In the genomic region with DNA sequence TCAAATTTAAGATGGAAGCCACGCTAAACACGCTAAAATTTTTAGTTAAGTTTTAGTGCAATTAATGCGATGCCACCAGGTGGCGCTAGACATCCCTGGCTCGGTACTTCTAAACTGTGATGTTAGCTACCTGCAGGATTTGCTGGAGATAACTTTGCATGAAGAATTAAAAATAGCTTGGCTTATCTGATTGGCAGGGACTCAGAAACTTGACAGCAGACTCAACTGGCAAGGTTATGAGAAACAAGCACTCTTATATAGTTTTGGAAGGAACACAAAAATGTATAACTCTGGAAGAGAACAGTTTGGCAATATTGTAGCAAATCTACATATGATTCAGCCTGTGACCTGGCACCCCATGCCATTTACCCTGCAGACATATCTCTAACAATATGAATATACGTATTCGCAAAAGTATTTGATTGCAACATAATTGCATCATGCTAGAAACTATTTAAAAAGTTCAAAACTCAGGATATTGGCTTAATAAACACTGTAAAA, we compare ENCODE assay signal across 8 mouse cellular contexts. TPM values are rescaled to one million over a fixed set of nuclear protein-coding genes. Genes with fewer than 3 reads are reported as not detected.
DNase-seq lines count a peak whose midpoint lies in the region; ATAC-seq and TF ChIP-seq lines count a peak whose summit lies in the region.

No protein-coding gene starts in this region.

- peak; percentile 63 to 89 (median 74) for TF ChIP-seq CTCF in MEL (IDR thresholded peaks at IDR 0.05 in 2 of 3, conservative IDR thresholded peaks at IDR 0.05 in 1 of 3; ENCODE audit: control insufficient read depth in 1 of 3, insufficient read depth in 1 of 3, low read depth in 2 of 3, low read length in 3 of 3, poor library complexity in 1 of 3, severe bottlenecking in 1 of 3)
- TF ChIP-seq CTCF in lung, embryonic 14.5 days (IDR thresholded peaks at IDR 0.05; ENCODE audit: low read depth) = peak; percentile 84

- H3K9ac ChIP-seq in forebrain, embryonic 12.5 days = no peak overlapping the region
- H3K9ac ChIP-seq in forebrain, embryonic 16.5 days (replicated peaks; ENCODE audit: low read depth, low read length) = no peak overlapping the region
- H3K9ac ChIP-seq in MEL (ENCODE audit: control insufficient read depth, low read depth, low read length, poor library complexity, severe bottlenecking) = peak overlapping the region; percentile 43; the same call in 1 of the 2 replicates
- no peak overlapping the region for H3K9ac ChIP-seq in kidney, embryonic 16.5 days (replicated peaks; ENCODE audit: low read length)
- no peak overlapping the region for H3K9ac ChIP-seq in lung, embryonic 14.5 days

- no peak; a peak in 1 of 4 replicates for TF ChIP-seq EP300 in MEL (IDR thresholded peaks at IDR 0.05; ENCODE audit: low read depth in 1 of 2, low read length in 2 of 2)

- H3K27ac ChIP-seq in forebrain, embryonic 12.5 days = no peak overlapping the region
- no peak overlapping the region for H3K27ac ChIP-seq in forebrain, embryonic 16.5 days (ENCODE audit: low read length)
- H3K27ac ChIP-seq in MEL (ENCODE audit: control insufficient read depth, low read depth, low read length) = peak overlapping the region; percentile 44; the same call in 1 of the 2 replicates
- no peak overlapping the region for H3K27ac ChIP-seq in kidney, embryonic 16.5 days (ENCODE audit: low read length)
- no peak overlapping the region for H3K27ac ChIP-seq in lung, embryonic 14.5 days (ENCODE audit: low read depth)

- 31% methylated on average over 7 of the region's 7 CpGs for WGBS in forebrain, embryonic 12.5 days
- WGBS in forebrain, embryonic 16.5 days = 31% methylated on average over 7 of the region's 7 CpGs
- WGBS in kidney, embryonic 16.5 days = 33% methylated on average over 7 of the region's 7 CpGs
- 27% methylated on average over 7 of the region's 7 CpGs for WGBS in lung, embryonic 14.5 days

- no peak for ATAC-seq in forebrain, embryonic 12.5 days (ENCODE audit: low FRiP score)
- no peak for ATAC-seq in forebrain, embryonic 16.5 days
- 0 out of 2 replicates have a peak, but pooled peaks have one; percentile 6 for ATAC-seq in kidney, embryonic 16.5 days (ENCODE audit: low FRiP score, low TSS enrichment)
- no peak for ATAC-seq in lung, embryonic 14.5 days (ENCODE audit: insufficient read depth)

- no peak overlapping the region for H3K4me3 ChIP-seq in forebrain, embryonic 12.5 days (replicated peaks)
- no peak overlapping the region for H3K4me3 ChIP-seq in forebrain, embryonic 16.5 days (replicated peaks; ENCODE audit: low read length)
- peak overlapping the region; percentile 29 to 47; a peak in 3 of 4 replicates for H3K4me3 ChIP-seq in MEL (ENCODE audit: control insufficient read depth in 1 of 2, insufficient read depth in 1 of 2, low read depth in 2 of 2, low read length in 2 of 2)
- no peak overlapping the region for H3K4me3 ChIP-seq in kidney, embryonic 16.5 days (ENCODE audit: low read length)
- no peak overlapping the region for H3K4me3 ChIP-seq in lung, embryonic 14.5 days (ENCODE audit: low read depth, low read length)

- peak; percentile 85 for DNase-seq in MEL (ENCODE audit: low read depth, low spot score)
- DNase-seq in cerebellum, adult 9-10 months = peak; percentile 48
- DNase-seq in heart, adult 18-20 months = peak; percentile 40 to 75
- DNase-seq in lung, embryonic 14.5 days = peak; percentile 85
- DNase-seq in right cerebral cortex, postnatal 4 days = peak; percentile 68

- no peaks in the 10 kb centered on the region for H3K79me2 ChIP-seq in MEL (ENCODE audit: control insufficient read depth, insufficient read depth, low read length, poor library complexity)

- peak; percentile 26 for TF ChIP-seq RAD21 in MEL (IDR thresholded peaks at IDR 0.05; ENCODE audit: low read depth, low read length)

- H3K9me3 ChIP-seq in forebrain, embryonic 12.5 days = no peaks in the 10 kb centered on the region
- no peaks in the 10 kb centered on the region for H3K9me3 ChIP-seq in forebrain, embryonic 16.5 days (ENCODE audit: control insufficient read depth, low read length)
- no peaks in the 10 kb centered on the region for H3K9me3 ChIP-seq in MEL (replicated peaks; ENCODE audit: insufficient read depth, low read length)
- H3K9me3 ChIP-seq in kidney, embryonic 16.5 days (ENCODE audit: low read length) = no peaks in the 10 kb centered on the region
- H3K9me3 ChIP-seq in lung, embryonic 14.5 days (ENCODE audit: low read depth, low read length) = no peaks in the 10 kb centered on the region

- H3K36me3 ChIP-seq in forebrain, embryonic 12.5 days (replicated peaks) = no peaks in the 10 kb centered on the region
- no peaks in the 10 kb centered on the region for H3K36me3 ChIP-seq in forebrain, embryonic 16.5 days (ENCODE audit: control insufficient read depth, insufficient read depth)
- peaks cover 0 to 28% of the 10 kb centered on the region in 2 experiments; a peak in 2 of 4 replicates for H3K36me3 ChIP-seq in MEL (ENCODE audit: control insufficient read depth in 1 of 2, insufficient read depth in 2 of 2, low read length in 2 of 2)
- H3K36me3 ChIP-seq in kidney, embryonic 16.5 days (ENCODE audit: insufficient read depth, low read length) = peaks cover 1% of the 10 kb centered on the region; the same call in 1 of the 2 replicates
- H3K36me3 ChIP-seq in lung, embryonic 14.5 days (ENCODE audit: insufficient read depth) = no peaks in the 10 kb centered on the region

- H3K4me1 ChIP-seq in forebrain, embryonic 12.5 days = no peaks in the 10 kb centered on the region
- no peaks in the 10 kb centered on the region for H3K4me1 ChIP-seq in forebrain, embryonic 16.5 days (replicated peaks; ENCODE audit: control insufficient read depth, insufficient read depth, low read length)
- peaks cover 14 to 34% of the 10 kb centered on the region in 2 experiments for H3K4me1 ChIP-seq in MEL (ENCODE audit: control insufficient read depth in 1 of 2, insufficient read depth in 2 of 2, low read length in 2 of 2)
- no peaks in the 10 kb centered on the region for H3K4me1 ChIP-seq in kidney, embryonic 16.5 days (ENCODE audit: insufficient read depth, low read length)
- no peaks in the 10 kb centered on the region for H3K4me1 ChIP-seq in lung, embryonic 14.5 days (ENCODE audit: insufficient read depth)

- no peak for TF ChIP-seq POLR2A in MEL (IDR thresholded peaks at IDR 0.05; ENCODE audit: control insufficient read depth in 1 of 2, insufficient read depth in 1 of 2, low read depth in 1 of 2, low read length in 2 of 2, poor library complexity in 1 of 2)

- peak overlapping the region; percentile 24; the same call in 1 of the 2 replicates for H3K4me2 ChIP-seq in forebrain, embryonic 12.5 days
- no peak overlapping the region for H3K4me2 ChIP-seq in forebrain, embryonic 16.5 days (ENCODE audit: low read length)
- peak overlapping the region; percentile 29 for H3K4me2 ChIP-seq in kidney, embryonic 16.5 days (replicated peaks; ENCODE audit: low read depth, low read length)
- no peak overlapping the region for H3K4me2 ChIP-seq in lung, embryonic 14.5 days

- H3K27me3 ChIP-seq in forebrain, embryonic 12.5 days = no peaks in the 10 kb centered on the region
- H3K27me3 ChIP-seq in forebrain, embryonic 16.5 days (replicated peaks; ENCODE audit: control insufficient read depth, insufficient read depth, low read length) = no peaks in the 10 kb centered on the region
- no peaks in the 10 kb centered on the region for H3K27me3 ChIP-seq in MEL (ENCODE audit: control insufficient read depth in 1 of 2, insufficient read depth in 2 of 2, low read length in 2 of 2)
- no peaks in the 10 kb centered on the region for H3K27me3 ChIP-seq in kidney, embryonic 16.5 days (ENCODE audit: insufficient read depth, low read length)
- no peaks in the 10 kb centered on the region for H3K27me3 ChIP-seq in lung, embryonic 14.5 days (ENCODE audit: insufficient read depth, low read length)

RNA-seq across cellular contexts. Expression of gene Alyref2, which starts 32.9 kb away (rescaled TPM):
- 17.1 and 20.2 TPM in 2 replicates for polyA plus RNA-seq in forebrain, embryonic 12.5 days (2016; fragmentation: Nextera tagmentation; extraction: Ambion mirVana)
- 32.6 and 33.2 TPM in 2 replicates for polyA plus RNA-seq in forebrain, embryonic 16.5 days (2015; fragmentation: Nextera tagmentation; extraction: Ambion mirVana)
- 4.6 and 5.5 TPM in 2 replicates for total RNA-seq in MEL (2012; rRNA removed)
- 1 to 10 TPM in 1 of 2 experiments, not detected in 1; 8.8 TPM for polyA plus RNA-seq in MEL (2012; ENCODE audit: insufficient read depth in 1 of 2, insufficient read length in 2 of 2, low read depth in 1 of 2, low replicate concordance in 2 of 2, missing spikeins in 1 of 2)
- 1 to 10 TPM; 1.6 to 2.6 TPM for total RNA-seq in heart, adult 18-20 months (2021)
- polyA plus RNA-seq in kidney, embryonic 16.5 days (2015; fragmentation: Nextera tagmentation; extraction: Ambion mirVana) = 13.0 and 13.4 TPM in 2 replicates
- polyA plus RNA-seq in lung, embryonic 14.5 days (2014; fragmentation: Nextera tagmentation; extraction: Ambion mirVana) = 10.1 and 11.0 TPM in 2 replicates

RNA-seq across cellular contexts. Expression of gene F11r, which starts 33.1 kb away (rescaled TPM):
- 11.1 and 11.4 TPM in 2 replicates for polyA plus RNA-seq in forebrain, embryonic 12.5 days (2016; fragmentation: Nextera tagmentation; extraction: Ambion mirVana)
- 7.8 and 10.2 TPM in 2 replicates for polyA plus RNA-seq in forebrain, embryonic 16.5 days (2015; fragmentation: Nextera tagmentation; extraction: Ambion mirVana)
- 0.31 and 0.42 TPM in 2 replicates for total RNA-seq in MEL (2012; rRNA removed)
- 1 to 10 TPM in 1 of 2 experiments, not detected in 1; 1.8 TPM for polyA plus RNA-seq in MEL (2012; ENCODE audit: insufficient read depth in 1 of 2, insufficient read length in 2 of 2, low read depth in 1 of 2, low replicate concordance in 2 of 2, missing spikeins in 1 of 2)
- 10 to 100 TPM; 33.3 to 34.1 TPM for total RNA-seq in heart, adult 18-20 months (2021)
- polyA plus RNA-seq in kidney, embryonic 16.5 days (2015; fragmentation: Nextera tagmentation; extraction: Ambion mirVana) = 156 and 167 TPM in 2 replicates
- polyA plus RNA-seq in lung, embryonic 14.5 days (2014; fragmentation: Nextera tagmentation; extraction: Ambion mirVana) = 83.6 and 91.3 TPM in 2 replicates

RNA-seq across cellular contexts. Expression of gene Tstd1, which starts 51.7 kb away (rescaled TPM):
- polyA plus RNA-seq in forebrain, embryonic 12.5 days (2016; fragmentation: Nextera tagmentation; extraction: Ambion mirVana) = 9.0 and 11.0 TPM in 2 replicates
- 10.1 and 11.4 TPM in 2 replicates for polyA plus RNA-seq in forebrain, embryonic 16.5 days (2015; fragmentation: Nextera tagmentation; extraction: Ambion mirVana)
- total RNA-seq in MEL (2012; rRNA removed) = 0.49 and 0.50 TPM in 2 replicates
- 1 to 10 TPM in 1 of 2 experiments, not detected in 1; 1.4 TPM for polyA plus RNA-seq in MEL (2012; ENCODE audit: insufficient read depth in 1 of 2, insufficient read length in 2 of 2, low read depth in 1 of 2, low replicate concordance in 2 of 2, missing spikeins in 1 of 2)
- 1 to 10 TPM in 1 of 2 experiments, not detected in 1; 1.6 TPM for total RNA-seq in heart, adult 18-20 months (2021)
- 6.6 and 7.0 TPM in 2 replicates for polyA plus RNA-seq in kidney, embryonic 16.5 days (2015; fragmentation: Nextera tagmentation; extraction: Ambion mirVana)
- 2.0 and 3.4 TPM in 2 replicates for polyA plus RNA-seq in lung, embryonic 14.5 days (2014; fragmentation: Nextera tagmentation; extraction: Ambion mirVana)

RNA-seq across cellular contexts. Expression of gene Usf1, which starts 59.3 kb away (rescaled TPM):
- polyA plus RNA-seq in forebrain, embryonic 12.5 days (2016; fragmentation: Nextera tagmentation; extraction: Ambion mirVana) = 175 and 190 TPM in 2 replicates
- 207 and 226 TPM in 2 replicates for polyA plus RNA-seq in forebrain, embryonic 16.5 days (2015; fragmentation: Nextera tagmentation; extraction: Ambion mirVana)
- total RNA-seq in MEL (2012; rRNA removed) = 50.0 and 56.0 TPM in 2 replicates
- polyA plus RNA-seq in MEL (2012; ENCODE audit: insufficient read depth in 1 of 2, insufficient read length in 2 of 2, low read depth in 1 of 2, low replicate concordance in 2 of 2, missing spikeins in 1 of 2) = 10 to 100 TPM in 1 of 2 experiments, not detected in 1; 55.0 TPM
- 10 to 100 TPM; 40.1 to 42.5 TPM for total RNA-seq in heart, adult 18-20 months (2021)
- polyA plus RNA-seq in kidney, embryonic 16.5 days (2015; fragmentation: Nextera tagmentation; extraction: Ambion mirVana) = 84.8 and 90.9 TPM in 2 replicates
- polyA plus RNA-seq in lung, embryonic 14.5 days (2014; fragmentation: Nextera tagmentation; extraction: Ambion mirVana) = 81.0 and 81.9 TPM in 2 replicates

Comparison
In these comparisons a context has a peak if more than half of its experiments do, and no peak if none do; other contexts are left out.
1. H3K4me2 ChIP-seq: peak in forebrain, embryonic 12.5 days (single experiment) and kidney, embryonic 16.5 days (single experiment); none in forebrain, embryonic 16.5 days (single experiment) and lung, embryonic 14.5 days (single experiment).
2. H3K4me3 ChIP-seq: peak in MEL (2 of 2); none in forebrain, embryonic 12.5 days (single experiment), forebrain, embryonic 16.5 days (single experiment), kidney, embryonic 16.5 days (single experiment) and lung, embryonic 14.5 days (single experiment).
3. Peak in every context shown above with its lines, with median percentiles within 50 percentile points of each other: DNase-seq.